Mouse (Mus musculus) MN1 (cell line): ENCODE results near the gene Stab1.

Source experiments
- DNase-seq: peaks from one replicate; pipeline ENCODE4 v3.0.0-alpha.2; 2016; ENCODE audit warnings: low spot score

The Stab1 gene

GRCm38 (mm10) chr14:31132031-31132430, 36.4 kb downstream of the Stab1 start:
- peak; percentile 47 for DNase-seq

- peak; percentile 40 for DNase-seq
These were observed 37.1 kb downstream of the Stab1 start for GRCm38 (mm10) chr14:31131272-31131821.

- DNase-seq = peak; percentile 93
These were observed 37.9 kb downstream of the Stab1 start, which contains the start of gene Nt5dc2 for GRCm38 (mm10) chr14:31130236-31131220. Gene Nt5dc2 (plus strand): TSS chr14:31131053.

- no peak for DNase-seq
These were observed 38.9 kb downstream of the Stab1 start for GRCm38 (mm10) chr14:31129326-31130235.

GRCm38 (mm10) chr14:31128826-31129219, 39.6 kb downstream of the Stab1 start, which contains the start of gene Smim4:
Gene Smim4 (minus strand): TSS chr14:31128956.
- peak; percentile 99 for DNase-seq

GRCm38 (mm10) chr14:31128101-31128825, 40.2 kb downstream of the Stab1 start:
- DNase-seq = peak; percentile 60

- DNase-seq = no peak
These were observed 41.6 kb downstream of the Stab1 start for GRCm38 (mm10) chr14:31126826-31127225.

- DNase-seq = no peak
These were observed 43.0 kb downstream of the Stab1 start for GRCm38 (mm10) chr14:31125106-31126075.

- DNase-seq = no peak
These were observed 52.9 kb downstream of the Stab1 start for GRCm38 (mm10) chr14:31115522-31115921.

- no peak for DNase-seq
These were observed 54.4 kb downstream of the Stab1 start for GRCm38 (mm10) chr14:31114011-31114410.

GRCm38 (mm10) chr14:31112187-31112586, 56.3 kb downstream of the Stab1 start:
- DNase-seq = no peak

GRCm38 (mm10) chr14:31110613-31111012, 57.8 kb downstream of the Stab1 start:
- DNase-seq = no peak

- no peak for DNase-seq
These were observed 63.3 kb downstream of the Stab1 start for GRCm38 (mm10) chr14:31105156-31105555.

- DNase-seq = no peak
These were observed 78.5 kb downstream of the Stab1 start for GRCm38 (mm10) chr14:31089918-31090317.
